Mouse (Mus musculus) lung, postnatal 0 days (tissue): ENCODE measurements around the gene Tmem150b. TPM values are rescaled to one million over a fixed set of nuclear protein-coding genes. Genes with fewer than 3 reads are reported as not detected.

Experiments used
- ATAC-seq: fragments of 200-750 bp; cut with Nextera tagmentation; 2 replicates; pipeline ENCODE4 v1.8.0; 2017; ENCODE audit warnings: moderate library complexity
- DNase-seq: peaks from one replicate; pipeline ENCODE4 v3.0.0-alpha.2; 2016; ENCODE audit warnings: low spot score
- H3K27ac ChIP-seq: fragments of 300-500 bp; sonication (generic); 2 replicates; pipeline ENCODE4 v1.5.1; 2014; ENCODE audit warnings: antibody characterized with exemption, mild to moderate bottlenecking, low read length, mixed read lengths
- H3K27me3 ChIP-seq: fragments of 300-500 bp; sonication (generic); replicated peaks from 2 replicates; pipeline ENCODE4 v1.6.1; 2014; ENCODE audit warnings: low read length, mixed read lengths; ENCODE audit not compliant: insufficient read depth
- H3K36me3 ChIP-seq: fragments of 300-500 bp; sonication (generic); 2 replicates; pipeline ENCODE4 v1.6.1; 2014; ENCODE audit warnings: low read length, mixed read lengths; ENCODE audit not compliant: insufficient read depth
- H3K4me1 ChIP-seq: fragments of 300-500 bp; sonication (generic); 2 replicates; pipeline ENCODE4 v1.6.1; 2014; ENCODE audit warnings: antibody characterized with exemption, low read depth, low read length, mixed read lengths; ENCODE audit not compliant: insufficient read depth
- H3K4me2 ChIP-seq: fragments of 300-500 bp; sonication (generic); replicated peaks from 2 replicates; pipeline ENCODE4 v1.6.1; 2014; ENCODE audit warnings: low read depth, mild to moderate bottlenecking, low read length, moderate library complexity, mixed read lengths
- H3K4me3 ChIP-seq: fragments of 300-500 bp; sonication (generic); 2 replicates; pipeline ENCODE4 v1.5.1; 2014; ENCODE audit warnings: low read depth, low read length
- H3K9ac ChIP-seq: fragments of 300-500 bp; sonication (generic); replicated peaks from 2 replicates; pipeline ENCODE4 v1.6.1; 2014; ENCODE audit warnings: low read depth, mild to moderate bottlenecking
- H3K9me3 ChIP-seq: fragments of 300-500 bp; sonication (generic); 2 replicates; pipeline ENCODE4 v1.6.1; 2016; ENCODE audit warnings: low read length, mixed read lengths
- CTCF ChIP-seq: IDR thresholded peaks from 2 replicates; pipeline ENCODE4 v1.5.1; 2016; ENCODE audit warnings: antibody characterized with exemption, mild to moderate bottlenecking
- EP300 ChIP-seq: IDR thresholded peaks from 2 replicates; pipeline ENCODE4 v1.6.1; 2016; ENCODE audit warnings: antibody characterized with exemption, mild to moderate bottlenecking, control low read depth
- WGBS: fragments of 180-500 bp; shearing (Covaris S2); extraction: QIAGEN DNeasy Blood & Tissue Kit; methylation state at CpG from one replicate; pipeline ENCODE4 v1.1.7; 2014; 5-methylcytosine and 5-hydroxymethylcytosine counted together
- polyA plus RNA-seq: library from polyadenylated mRNA; unstranded; fragments of >200 nt; fragmentation: Nextera tagmentation; extraction: Ambion mirVana; gene quantifications from 2 replicates; pipeline ENCODE4 v1.2.1, GENCODE M21; 2015

Gene Tmem150b
- polyA plus RNA-seq, 1 experiment from 2014 or later: 0.35 TPM

GRCm38 (mm10) chr7:4659911-4660443 is 65.1 kb downstream of the Tmem150b start:
- DNase-seq (no peak), ATAC-seq (no peak)
- H3K4me2 ChIP-seq: peak overlapping the region; percentile 69
- 54% methylated on average over 3 of the region's 3 CpGs for WGBS
- 0 out of 2 replicates have a peak, but pooled peaks cover 7% of the 10 kb centered on the region for H3K36me3 ChIP-seq
- no peaks in the 10 kb centered on the region for H3K9me3 ChIP-seq
- peaks cover 11% of the 10 kb centered on the region; the same call in 1 of the 2 replicates for H3K4me1 ChIP-seq
- no peaks in the 10 kb centered on the region for H3K27me3 ChIP-seq
- H3K4me3 ChIP-seq: no peak overlapping the region
- TF ChIP-seq EP300 (no peak), CTCF (no peak)
- peak overlapping the region; percentile 57; the same call in 1 of the 2 replicates for H3K9ac ChIP-seq
- H3K27ac ChIP-seq: peak overlapping the region; percentile 92; the same call in 1 of the 2 replicates

GRCm38 (mm10) chr7:4658912-4659551 is 66.0 kb downstream of the Tmem150b start, which contains the start of gene Ppp6r1:
Ppp6r1 (minus strand) TSS chr7:4659019.
- ATAC-seq: peak; percentile 97
- DNase-seq: peak; percentile 99
- H3K27me3 ChIP-seq: no peaks in the 10 kb centered on the region
- TF ChIP-seq EP300 (no peak), CTCF (peak; percentile 70)
- WGBS: 2% methylated on average over 54 of the region's 54 CpGs
- peak within 1 kb of the TSS; percentile 69 for H3K4me2 ChIP-seq
- H3K9me3 ChIP-seq: no peaks in the 10 kb centered on the region
- H3K36me3 ChIP-seq: 0 out of 2 replicates have a peak, but pooled peaks cover under 1% of the 10 kb centered on the region
- peak within 1 kb of the TSS; percentile 75 for H3K4me3 ChIP-seq
- H3K4me1 ChIP-seq: peaks cover 14% of the 10 kb centered on the region; the same call in 1 of the 2 replicates
- H3K9ac ChIP-seq: peak within 1 kb of the TSS; percentile 82
- H3K27ac ChIP-seq: peak within 1 kb of the TSS; percentile 92

DNA sequence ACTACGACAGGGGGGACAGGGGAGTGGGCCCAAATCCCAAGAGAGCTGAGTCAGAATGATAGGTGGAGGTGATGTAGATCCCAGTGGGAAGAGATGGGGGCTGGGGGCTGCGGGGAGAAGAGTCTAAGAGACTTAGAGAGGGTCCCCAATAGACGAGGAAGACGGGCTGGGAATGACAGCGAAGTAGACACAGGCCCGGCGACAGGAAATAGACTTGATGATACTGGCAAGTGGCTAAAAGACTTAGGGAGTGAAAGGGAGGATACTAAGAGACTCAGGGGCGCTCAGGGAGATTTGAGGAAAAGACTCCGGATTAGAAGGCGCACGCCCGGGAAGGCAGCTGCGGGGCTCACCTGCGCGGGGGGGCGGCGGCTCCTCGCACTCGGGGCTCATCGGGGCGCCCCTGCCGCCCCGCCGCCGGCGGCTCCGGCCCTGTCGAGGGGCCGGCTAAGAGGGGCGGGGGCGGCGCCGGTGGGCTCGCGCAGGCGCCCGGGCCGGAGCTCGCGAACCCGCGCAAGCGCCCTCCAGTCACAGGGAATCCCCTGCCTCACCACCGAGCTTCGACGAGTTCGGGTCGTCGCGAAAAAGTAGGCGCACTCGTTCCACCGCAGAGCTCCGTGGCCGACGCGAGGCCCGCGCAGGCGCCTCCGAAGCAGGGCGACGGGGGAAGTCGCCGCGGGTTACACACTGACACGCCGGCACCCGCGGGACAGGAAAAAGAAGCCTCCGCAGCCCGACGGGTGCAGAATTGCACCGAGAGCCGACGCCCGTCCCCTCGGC is 66.7 kb downstream of the Tmem150b start:
- Histone ChIP-seq H3K4me3 (peak overlapping the region; percentile 75), H3K36me3 (no peaks in the 10 kb centered on the region), H3K4me2 (peak overlapping the region; percentile 69), H3K9me3 (no peaks in the 10 kb centered on the region), H3K27me3 (no peaks in the 10 kb centered on the region), H3K9ac (peak overlapping the region; percentile 82), H3K4me1 (peaks cover 14% of the 10 kb centered on the region; the same call in 1 of the 2 replicates), H3K27ac (peak overlapping the region; percentile 92)
- no peak for TF ChIP-seq CTCF
- TF ChIP-seq EP300: no peak
- WGBS: under 1% methylated on average over 53 of the region's 78 CpGs
- DNase-seq (peak; percentile 48), ATAC-seq (peak; percentile 42)

- Histone ChIP-seq H3K27ac (peak overlapping the region; percentile 92), H3K9ac (peak overlapping the region; percentile 82), H3K36me3 (no peaks in the 10 kb centered on the region), H3K27me3 (no peaks in the 10 kb centered on the region), H3K4me3 (peak overlapping the region; percentile 75), H3K9me3 (no peaks in the 10 kb centered on the region), H3K4me1 (peaks cover 14% of the 10 kb centered on the region; the same call in 1 of the 2 replicates), H3K4me2 (peak overlapping the region; percentile 69)
- DNase-seq: peak; percentile 35
- TF ChIP-seq EP300 (no peak), CTCF (no peak)
- WGBS: 25% methylated on average over 9 of the region's 9 CpGs
- peak; percentile 10 for ATAC-seq
Observed at GRCm38 (mm10) chr7:4657521-4658127, 67.4 kb downstream of the Tmem150b start.

Other genes with a start within 250 kb of the Tmem150b start
- gene Ppp1r12c, start 223.6 kb downstream of the Tmem150b start, polyA plus RNA-seq: 52.6 and 55.4 TPM in 2 replicates
- gene Tnnt1, start 208.9 kb downstream of the Tmem150b start, polyA plus RNA-seq: 14.0 and 17.8 TPM in 2 replicates
- gene Tnni3, start 201.0 kb downstream of the Tmem150b start, polyA plus RNA-seq: 81.3 and 95.6 TPM in 2 replicates
- gene Dnaaf3, start 192.8 kb downstream of the Tmem150b start, polyA plus RNA-seq: 3.3 and 3.4 TPM in 2 replicates
- 7.1 and 8.1 TPM in 2 replicates for gene Syt5, start 177.7 kb downstream of the Tmem150b start, polyA plus RNA-seq
- gene Ptprh, start 121.2 kb downstream of the Tmem150b start, polyA plus RNA-seq: not detected in 2 replicates
- 0.90 and 0.91 TPM in 2 replicates for gene Tmem86b, start 93.8 kb downstream of the Tmem150b start, polyA plus RNA-seq
- 6.8 and 7.5 TPM in 2 replicates for gene Ppp6r1, start 66.2 kb downstream of the Tmem150b start, polyA plus RNA-seq
- 49.7 and 54.4 TPM in 2 replicates for gene Hspbp1, start 40.2 kb downstream of the Tmem150b start, polyA plus RNA-seq
- 0.31 and 0.45 TPM in 2 replicates for gene Brsk1, start 34.6 kb downstream of the Tmem150b start, polyA plus RNA-seq
- gene Kmt5c, start 14.9 kb upstream of the Tmem150b start, polyA plus RNA-seq: 31.9 and 34.4 TPM in 2 replicates
- 67.7 and 77.9 TPM in 2 replicates for gene Cox6b2, start 27.8 kb upstream of the Tmem150b start, polyA plus RNA-seq
- not detected in 2 replicates for gene Fam71e2, start 46.1 kb upstream of the Tmem150b start, polyA plus RNA-seq
- 0.29 and 0.64 TPM in 2 replicates for gene Il11, start 57.6 kb upstream of the Tmem150b start, polyA plus RNA-seq
- gene Tmem190, start 57.7 kb upstream of the Tmem150b start, polyA plus RNA-seq: 0.55 and 0.74 TPM in 2 replicates
- gene Tmem238, start 64.4 kb upstream of the Tmem150b start, polyA plus RNA-seq: 39.2 and 45.4 TPM in 2 replicates
- gene Rpl28, start 67.6 kb upstream of the Tmem150b start, polyA plus RNA-seq: 282 and 294 TPM in 2 replicates
- 158 and 162 TPM in 2 replicates for gene Ube2s, start 87.3 kb upstream of the Tmem150b start, polyA plus RNA-seq
- gene Shisa7, start 119.4 kb upstream of the Tmem150b start, polyA plus RNA-seq: 0.43 and 0.51 TPM in 2 replicates
- 12.7 and 16.1 TPM in 2 replicates for gene Isoc2b, start 145.0 kb upstream of the Tmem150b start, polyA plus RNA-seq
- 0.53 and 0.57 TPM in 2 replicates for gene Isoc2a, start 151.9 kb upstream of the Tmem150b start, polyA plus RNA-seq
- gene Gm36210, start 181.3 kb upstream of the Tmem150b start, polyA plus RNA-seq: not detected in 2 replicates
- gene Zfp628, start 190.0 kb upstream of the Tmem150b start, polyA plus RNA-seq: 2.7 TPM in 2 replicates
- 1.1 and 2.3 TPM in 2 replicates for gene Nat14, start 196.8 kb upstream of the Tmem150b start, polyA plus RNA-seq
- 1.4 and 1.7 TPM in 2 replicates for gene Ssc5d, start 200.5 kb upstream of the Tmem150b start, polyA plus RNA-seq
- 0.19 and 0.26 TPM in 2 replicates for gene Sbk2, start 239.2 kb upstream of the Tmem150b start, polyA plus RNA-seq
- 0.37 TPM in 2 replicates for gene Sbk3, start 245.9 kb upstream of the Tmem150b start, polyA plus RNA-seq